Mouse (Mus musculus): Measurements from ENCODE around the gene Kif1b. TPM values are rescaled to one million over a fixed set of nuclear protein-coding genes. Genes with fewer than 3 reads are reported as not detected.

Gene Kif1b
- polyA plus RNA-seq, 1 experiment = 61.6 TPM

DNA sequence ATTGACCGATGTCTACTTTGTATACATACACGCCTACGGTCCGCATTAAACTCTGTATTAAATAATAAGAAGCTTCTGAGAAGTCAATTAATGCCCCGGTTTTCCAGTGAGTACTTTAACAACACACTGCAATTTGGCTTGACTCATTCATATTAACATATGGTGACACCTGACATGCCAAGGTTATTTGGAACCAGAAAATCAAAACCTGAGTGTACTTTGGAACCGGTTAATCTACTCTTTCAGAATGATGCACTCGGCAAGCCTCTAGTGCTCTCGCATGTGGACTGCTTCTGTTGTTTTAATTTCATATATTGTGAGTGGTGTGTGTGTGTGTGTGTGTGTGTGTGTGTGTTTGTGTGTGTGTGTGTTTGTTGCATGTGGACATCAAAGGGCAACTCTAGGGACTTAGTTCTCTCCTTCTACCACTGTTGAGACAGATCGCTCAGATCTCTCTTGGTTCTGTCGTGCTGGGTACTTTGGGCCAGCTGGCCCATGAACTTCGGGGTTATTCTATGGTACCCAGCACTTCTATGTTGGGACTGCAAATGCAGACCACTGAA is 6.9 kb upstream of the Kif1b start:
- DNase-seq (ENCODE audit: low read depth) = no peak

DNA sequence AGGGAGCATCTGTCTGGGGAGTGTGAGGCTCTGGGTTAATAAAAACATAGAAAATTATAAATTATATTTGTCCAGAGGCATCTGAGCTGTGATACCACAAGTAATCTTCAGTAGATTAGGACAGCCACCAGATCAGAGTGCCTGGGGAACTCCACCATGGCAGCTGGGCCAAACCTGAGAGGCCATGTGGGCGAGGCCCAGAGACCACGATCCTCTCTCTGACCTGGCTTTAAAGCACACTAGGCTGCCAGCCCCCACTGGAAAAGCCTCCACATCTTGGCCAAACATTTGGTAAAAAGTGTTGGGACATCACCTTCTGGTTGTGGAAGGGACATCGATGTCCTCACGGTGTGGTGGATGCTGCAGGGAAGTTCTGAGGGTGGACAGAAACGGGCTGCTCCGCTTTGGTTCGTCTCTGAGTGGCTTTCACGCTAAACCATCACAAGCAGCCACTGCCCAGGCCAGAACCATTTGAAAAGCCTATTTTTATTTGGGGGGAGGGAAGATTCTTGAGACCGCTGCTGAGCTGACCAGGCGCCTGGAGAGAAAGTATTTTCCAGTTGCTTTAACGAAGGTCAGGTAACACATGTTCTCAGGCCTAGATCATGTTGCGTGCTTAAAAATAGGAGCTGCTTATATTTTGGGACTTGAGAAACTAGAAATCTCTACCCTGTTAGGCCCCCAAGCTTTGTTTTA is 6.2 kb upstream of the Kif1b start:
- DNase-seq (ENCODE audit: low read depth) = no peak

DNA sequence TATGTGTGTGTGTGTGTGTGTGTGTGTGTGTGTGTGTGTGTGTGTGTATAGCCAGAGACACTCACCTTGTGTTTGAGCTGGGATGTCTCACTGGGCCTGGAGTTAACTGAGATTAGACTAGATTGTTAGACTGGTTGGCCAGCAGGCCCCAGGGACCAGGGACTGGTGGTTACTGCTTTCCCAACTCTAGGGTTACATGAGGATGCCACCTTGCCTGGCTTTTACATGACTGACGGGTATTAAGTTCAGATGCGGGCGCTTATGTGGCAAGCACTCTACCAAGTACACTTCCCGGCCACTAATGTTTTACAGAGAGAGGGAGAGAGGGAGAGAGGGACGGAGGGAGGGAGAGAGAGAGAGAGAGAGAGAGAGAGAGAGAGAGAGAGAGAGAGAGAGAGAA is 4.5 kb upstream of the Kif1b start:
- no peak for DNase-seq (ENCODE audit: low read depth)

DNA sequence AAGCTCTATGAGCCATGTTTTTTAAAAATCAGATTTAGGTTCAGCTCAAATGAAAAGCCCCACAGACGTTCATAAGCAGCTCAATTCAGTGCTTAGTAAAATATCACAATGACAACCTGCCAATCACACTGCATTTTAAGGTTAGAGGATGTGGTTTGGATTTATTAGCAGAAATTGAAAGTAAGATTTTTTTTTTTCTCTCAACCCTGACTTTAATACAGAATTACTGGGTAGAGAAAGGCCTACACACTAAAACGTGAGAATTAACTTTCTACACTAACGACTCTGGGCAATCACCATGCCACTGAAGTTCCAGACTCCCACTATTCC is 963 bp upstream of the Kif1b start:
- DNase-seq (ENCODE audit: low read depth) = no peak

DNA sequence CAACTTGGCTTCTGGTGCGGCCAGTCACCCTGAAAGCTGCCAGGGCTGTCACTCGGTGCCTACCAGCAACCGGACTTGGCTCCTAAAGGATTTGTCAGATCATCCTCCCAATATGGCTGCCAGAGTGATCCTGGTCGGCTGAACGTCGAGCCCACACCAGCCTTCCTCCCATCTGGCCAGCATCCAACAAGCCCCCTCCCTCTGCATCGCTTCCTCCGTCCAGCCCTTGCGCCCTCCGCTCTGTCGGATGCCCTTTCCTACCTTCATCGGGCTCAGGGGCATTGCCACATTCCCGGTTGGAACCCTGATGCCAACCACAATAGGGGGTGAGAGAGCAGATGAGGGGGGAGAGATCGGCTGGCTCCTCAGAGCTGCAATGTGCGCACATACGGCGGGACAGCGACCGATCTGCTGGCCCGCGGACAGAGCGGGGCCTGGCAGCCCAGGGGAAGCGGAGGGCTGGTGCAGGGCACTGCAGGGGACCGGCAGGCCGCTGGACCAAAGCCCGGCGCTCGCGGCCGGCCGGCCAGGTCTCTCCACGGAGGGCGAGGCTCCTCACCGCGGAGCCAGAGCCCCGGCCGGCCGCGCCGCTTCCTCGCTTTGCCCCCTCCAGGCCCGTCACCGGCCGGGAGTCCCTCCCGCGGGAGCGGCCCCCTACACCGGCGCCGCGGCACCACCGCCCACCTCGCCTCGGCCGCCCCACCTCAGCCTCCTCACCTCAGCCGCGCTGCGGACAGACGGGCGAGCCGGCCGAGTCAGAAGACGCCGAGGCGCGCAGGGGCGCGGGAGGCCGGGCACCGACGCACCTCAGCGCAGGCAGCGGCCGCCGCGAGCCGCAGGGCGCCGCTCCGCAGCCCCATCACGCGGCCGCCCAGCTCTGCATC is 539 bp downstream of the Kif1b start:
- no peak for DNase-seq (ENCODE audit: low read depth)

DNA sequence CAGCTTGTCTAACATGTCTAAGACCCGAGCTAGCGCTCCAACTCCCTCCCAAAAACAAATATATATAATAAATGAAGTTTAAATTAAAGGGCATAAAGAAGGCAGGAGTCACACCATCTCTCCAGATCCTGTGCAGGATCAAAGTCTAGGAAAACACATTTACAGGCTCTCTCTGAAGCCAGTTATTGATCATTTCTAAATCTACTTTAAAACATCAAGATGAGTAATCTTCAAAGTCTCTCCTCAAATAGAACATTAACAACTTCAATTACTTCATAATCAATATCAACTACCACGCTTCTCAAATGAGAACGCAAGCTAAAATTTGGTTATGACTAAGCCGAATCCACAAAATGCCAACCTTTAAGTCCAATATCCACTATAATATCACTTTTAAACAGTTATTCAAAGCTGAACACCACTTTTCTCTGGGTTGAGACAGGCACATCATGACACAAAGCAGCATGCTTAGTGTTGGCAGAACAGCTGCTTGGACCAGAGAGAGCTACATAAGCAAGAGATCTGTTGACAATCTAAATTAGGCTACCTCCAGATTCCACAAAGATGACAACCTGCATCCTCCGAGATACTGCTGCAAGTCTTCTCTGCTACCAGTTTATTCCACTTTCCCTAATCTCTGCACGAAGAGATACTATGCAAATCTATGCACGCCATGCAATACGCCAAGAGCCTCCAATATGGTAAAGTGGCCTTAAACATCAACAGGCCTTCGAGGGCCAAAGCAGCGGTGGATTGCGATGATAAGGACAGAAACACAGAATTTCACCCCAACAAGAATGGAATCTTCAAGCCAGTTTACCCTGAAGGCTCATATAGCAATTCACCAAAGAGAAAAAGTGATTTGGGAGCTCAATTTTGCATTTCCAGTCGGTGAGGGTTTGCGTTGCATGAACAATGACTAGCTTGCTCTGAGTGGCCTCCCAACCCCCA is 1.5 kb downstream of the Kif1b start:
- no peak for DNase-seq (ENCODE audit: low read depth)

DNA sequence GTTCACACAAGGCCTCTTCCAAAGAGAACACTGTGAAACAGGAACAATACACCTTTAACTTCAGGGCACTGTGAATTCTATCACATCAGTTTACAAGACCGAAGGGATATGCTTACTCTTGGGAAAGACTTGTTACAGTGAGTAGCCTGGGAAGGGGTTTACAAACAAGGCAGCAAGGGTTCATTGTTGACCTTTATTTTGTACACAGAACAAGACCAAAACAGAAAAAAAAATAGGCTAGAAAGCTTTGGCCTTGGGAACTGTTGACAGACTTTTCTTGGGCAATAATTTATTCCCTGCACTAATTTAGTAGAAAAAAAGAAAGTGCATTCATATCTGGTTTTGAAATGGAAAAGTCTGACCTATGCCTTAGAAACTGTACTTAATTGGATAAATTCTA is 3.0 kb downstream of the Kif1b start:
- no peak for DNase-seq (ENCODE audit: low read depth)

DNA sequence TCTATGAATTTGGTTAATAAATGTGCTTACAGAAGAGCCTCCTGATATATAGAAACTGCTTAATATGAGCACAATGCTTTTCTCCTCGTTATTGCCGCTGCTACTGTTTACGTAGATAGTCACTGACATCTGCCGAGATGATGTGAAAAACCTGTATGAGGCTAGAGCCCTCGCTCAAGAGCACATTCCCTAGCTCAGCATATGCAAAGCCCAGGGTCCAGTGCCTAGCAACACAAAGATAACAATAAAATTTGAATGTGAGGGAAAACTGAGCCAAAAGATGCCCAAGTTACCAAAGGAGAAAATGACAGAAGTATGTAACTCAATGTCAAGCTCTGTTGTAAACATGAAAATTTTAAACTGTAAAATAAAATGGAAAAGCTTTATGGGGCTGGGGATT is 4.0 kb downstream of the Kif1b start:
- DNase-seq (ENCODE audit: low read depth) = no peak

DNA sequence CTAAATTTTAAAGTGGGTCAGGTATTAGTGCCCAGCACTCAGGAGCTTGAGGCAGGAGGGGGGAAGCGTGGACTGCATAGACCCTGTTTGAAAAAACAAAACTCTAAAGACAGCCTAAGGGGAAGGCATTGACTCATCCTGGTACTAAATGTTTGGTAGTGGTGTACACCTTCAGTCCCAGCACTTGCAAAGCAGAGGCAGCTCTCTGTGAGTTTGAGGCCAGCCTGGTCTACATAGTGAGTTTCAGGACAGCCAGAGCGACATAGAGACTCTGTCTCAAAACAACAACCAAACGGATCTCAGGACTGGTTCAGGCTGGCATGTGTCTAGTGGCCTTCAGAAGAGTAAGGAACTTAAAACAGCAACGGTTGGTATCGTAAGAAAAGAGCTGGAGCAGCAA is 4.7 kb downstream of the Kif1b start:
- no peak for DNase-seq (ENCODE audit: low read depth)

DNA sequence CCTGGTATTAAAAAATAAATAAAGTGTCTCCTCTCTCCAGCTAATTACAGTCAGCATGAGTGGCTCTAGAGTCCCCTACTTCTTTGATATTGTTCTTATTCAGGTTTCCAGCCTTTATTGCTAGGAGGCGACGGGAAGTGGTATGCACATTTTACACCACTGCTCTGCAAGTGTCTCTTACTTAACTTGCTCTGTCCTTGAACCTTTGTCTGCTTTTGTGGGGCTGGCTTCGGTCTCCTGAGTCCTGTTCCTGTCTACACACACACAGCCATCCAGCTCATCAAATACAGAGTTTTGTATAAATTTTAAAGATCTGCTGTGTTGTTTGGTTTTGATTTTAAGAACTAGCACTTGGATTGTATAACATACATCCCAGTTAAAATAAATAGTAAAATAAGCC is 5.4 kb downstream of the Kif1b start:
- DNase-seq (ENCODE audit: low read depth) = no peak

DNA sequence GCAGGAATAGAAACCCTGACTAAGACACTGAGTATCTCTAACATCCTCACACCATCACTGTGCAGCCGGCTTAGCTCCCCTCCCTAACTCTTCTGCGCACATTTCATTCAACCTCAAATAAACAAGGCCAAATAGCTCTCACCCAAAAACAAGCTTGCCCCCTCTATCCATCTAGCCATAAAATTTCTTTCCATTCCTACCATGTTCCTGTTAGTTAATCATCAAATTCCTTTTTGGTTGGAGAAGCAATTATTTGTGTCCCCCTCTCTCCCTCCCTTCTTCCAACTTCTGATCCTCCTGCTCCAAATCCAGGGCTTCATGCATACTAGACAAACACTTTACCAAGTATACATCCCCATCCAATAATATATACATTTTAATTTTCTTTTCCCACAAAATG is 11.0 kb downstream of the Kif1b start:
- DNase-seq (ENCODE audit: low read depth) = no peak

DNA sequence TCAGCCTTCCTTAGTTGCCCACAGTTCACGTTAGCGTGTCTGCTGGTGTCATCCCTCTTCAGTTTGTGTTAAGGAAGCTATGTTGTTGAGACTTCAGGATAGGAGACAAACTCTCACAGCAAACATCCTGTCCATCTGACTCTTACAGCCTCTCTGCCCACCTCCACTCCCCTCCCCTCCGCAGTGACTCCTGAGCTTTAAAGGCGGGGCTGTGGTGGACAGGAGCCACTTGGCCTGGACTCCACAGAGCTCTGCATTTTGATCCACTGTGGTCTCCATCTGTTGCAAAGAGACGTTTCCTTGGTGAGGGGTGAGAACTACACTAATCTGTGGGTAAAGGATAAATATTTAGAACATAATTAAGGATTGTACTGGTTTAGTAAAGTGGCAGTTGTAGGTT is 14.5 kb downstream of the Kif1b start:
- DNase-seq (ENCODE audit: low read depth) = no peak

DNA sequence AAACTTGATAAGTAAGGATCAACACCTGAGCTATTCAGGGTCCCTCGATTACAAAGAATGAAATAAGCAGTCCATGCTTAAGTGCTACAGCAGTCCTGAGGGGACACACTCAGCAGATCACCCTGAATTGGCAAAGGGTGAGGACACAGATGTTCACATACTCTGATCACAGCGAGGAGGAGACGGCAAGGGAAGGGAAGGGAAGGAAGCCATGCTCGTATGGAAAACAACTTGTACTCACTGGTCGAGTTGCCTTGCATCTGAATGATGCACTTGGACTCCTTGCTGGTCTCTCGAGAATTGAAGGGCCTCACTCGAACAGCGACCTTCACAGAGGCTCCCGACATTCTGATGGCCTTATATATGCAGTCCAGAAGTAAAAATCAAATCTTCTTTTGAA is 16.4 kb downstream of the Kif1b start:
- DNase-seq (ENCODE audit: low read depth) = no peak

DNA sequence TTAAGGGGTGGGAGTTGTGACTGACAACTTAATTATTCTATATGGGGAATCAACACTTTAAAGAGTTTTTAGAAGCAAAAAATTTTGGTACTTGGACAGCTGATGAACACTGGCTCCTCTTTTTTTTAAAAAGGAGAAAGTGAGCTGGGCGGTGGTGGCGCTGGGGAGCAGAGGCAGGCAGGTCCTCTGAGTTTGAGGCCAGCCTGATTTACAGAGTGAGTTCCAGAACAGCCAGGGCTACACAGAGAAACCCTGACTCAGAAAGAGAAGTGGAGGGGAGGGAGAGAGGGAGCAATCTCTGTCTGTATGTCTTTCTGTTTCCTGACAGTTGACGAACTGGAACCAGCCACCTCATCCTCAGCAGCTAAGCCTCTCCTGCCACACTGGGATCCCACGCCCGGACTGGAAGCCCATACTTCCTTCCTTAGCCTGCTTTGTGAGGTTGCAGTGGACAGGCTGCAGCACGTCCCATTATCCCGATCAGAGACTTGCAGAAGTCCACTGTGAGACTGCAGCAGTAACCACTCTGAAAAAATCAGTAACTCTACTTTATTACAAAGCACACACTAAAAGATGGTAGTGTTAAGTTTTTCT is 17.2 kb downstream of the Kif1b start:
- DNase-seq (ENCODE audit: low read depth) = no peak

DNA sequence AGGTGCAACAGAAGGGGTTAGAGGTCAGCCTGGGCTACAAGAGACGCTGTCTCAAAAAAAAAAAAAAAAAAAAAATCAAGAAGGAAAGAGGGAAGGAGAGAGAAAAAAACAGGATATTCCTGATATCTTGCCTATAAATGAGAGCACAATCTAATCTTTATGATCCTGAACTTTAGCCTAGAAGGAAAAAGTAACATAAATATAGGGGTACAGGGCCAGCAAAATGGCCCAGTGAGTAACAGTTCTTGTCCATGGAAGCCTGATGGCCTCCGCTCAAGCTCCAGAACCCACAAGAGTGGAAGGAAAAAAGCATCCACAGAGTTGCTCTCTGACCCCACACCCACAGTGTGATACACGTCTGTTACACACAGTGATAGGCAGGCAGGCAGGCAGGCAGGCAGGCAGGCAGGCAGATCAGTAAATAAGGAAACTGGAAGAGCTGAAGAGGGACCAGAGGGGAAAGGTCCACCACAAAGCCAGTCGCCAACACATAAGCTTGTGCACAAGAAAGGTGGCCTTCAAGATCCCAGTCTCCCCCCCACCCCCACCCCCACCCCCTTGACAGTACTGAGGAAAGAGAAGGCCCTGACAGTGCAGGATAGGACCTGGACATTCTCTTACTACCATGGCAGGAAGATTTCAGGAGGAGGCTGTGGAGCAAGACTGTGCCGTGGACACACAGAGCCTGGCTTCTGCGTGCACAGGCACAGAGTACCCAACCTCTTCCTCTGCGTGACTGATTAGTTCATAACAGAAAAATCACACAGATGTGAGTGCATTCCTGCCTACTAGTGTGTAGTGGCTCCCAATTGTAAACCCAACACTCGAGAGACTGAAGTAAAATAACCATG is 21.0 kb downstream of the Kif1b start:
- DNase-seq (ENCODE audit: low read depth) = no peak

DNA sequence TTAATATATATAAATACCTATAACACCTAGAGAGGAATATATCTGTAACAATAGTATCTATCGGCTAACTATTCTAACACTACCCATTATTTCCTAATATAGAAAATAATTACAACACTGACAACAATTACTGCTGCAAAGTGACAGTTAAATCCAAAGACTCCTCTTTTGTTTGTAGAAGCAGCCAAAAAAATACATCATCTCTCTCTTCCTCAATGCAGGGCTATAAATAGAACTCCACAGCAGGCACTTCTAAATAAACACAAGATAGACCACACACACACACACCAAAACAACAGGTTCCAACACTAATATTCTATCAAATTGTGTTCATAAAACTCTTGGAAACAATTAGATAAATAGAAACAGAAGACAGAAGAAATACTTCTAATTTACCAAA is 21.8 kb downstream of the Kif1b start:
- DNase-seq (ENCODE audit: low read depth) = no peak

DNA sequence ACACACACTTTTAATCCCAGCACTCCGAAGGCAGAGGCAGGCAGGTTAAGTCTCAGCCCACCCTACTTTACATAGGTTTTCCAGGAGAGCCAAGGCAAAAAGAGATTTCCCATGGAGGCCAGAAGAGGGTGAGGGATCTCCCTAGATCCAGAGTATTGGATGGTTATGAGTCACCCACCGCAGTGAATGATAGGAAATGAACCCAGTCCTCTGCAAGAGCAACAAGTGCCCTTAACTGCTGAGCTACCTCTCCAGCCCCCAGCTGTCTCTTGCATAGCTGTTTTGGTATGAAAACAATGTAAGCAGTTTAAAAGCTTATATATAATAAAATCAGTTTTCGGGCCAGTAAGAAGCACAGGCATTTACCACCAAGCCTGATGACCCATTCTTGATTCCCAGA is 24.5 kb downstream of the Kif1b start:
- no peak for DNase-seq (ENCODE audit: low read depth)

DNA sequence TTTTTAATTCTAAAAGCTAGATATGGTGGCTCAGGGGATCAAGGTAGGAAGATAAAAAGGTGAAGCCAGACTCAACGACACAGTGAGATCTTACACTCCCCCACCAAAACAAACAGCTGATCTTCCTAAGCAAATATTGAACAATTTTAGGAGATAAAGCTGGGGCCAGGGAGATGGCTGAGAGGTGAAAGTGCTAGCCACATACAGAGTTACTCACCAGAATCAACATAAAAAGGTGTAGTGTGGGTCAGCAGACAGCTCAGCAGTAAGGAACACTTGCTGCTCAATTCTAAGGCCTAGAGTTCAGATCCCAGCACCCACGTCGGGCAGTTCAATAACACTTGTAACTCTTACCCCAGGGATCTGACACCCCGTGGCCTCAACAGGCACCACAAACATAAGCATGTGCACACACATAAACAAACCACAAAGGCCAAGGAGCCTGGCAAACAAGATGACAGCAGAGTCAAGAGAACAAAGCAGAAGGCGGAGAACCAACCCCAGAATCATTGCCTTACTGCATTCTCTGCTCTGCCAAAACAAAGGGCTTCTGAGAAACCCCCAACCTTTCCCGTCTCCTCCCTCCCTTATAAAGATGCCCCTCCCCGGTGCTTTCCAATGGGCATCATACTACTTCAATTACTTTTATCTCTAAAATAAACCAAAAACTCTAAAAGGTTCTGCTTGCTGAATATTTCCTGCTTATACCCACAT is 25.3 kb downstream of the Kif1b start:
- DNase-seq (ENCODE audit: low read depth) = no peak

DNA sequence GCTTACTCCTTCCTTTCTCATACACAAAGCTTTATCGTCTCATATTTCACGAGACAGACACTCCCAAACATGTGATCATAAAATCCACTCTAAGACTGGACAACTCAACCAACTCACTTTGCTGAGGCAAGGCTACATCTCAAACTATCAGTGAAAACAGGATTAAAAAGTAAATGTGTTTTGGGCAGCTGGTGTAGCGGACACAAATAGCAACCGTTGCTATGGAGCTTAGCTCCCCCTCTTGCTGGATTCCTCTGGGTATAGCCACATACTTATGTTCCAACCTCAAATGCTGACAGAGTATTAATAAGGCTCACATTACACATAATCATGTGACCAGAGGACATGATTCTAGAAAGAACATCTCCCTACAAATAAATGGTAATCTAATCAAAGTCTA is 29.9 kb downstream of the Kif1b start:
- no peak for DNase-seq (ENCODE audit: low read depth)

DNA sequence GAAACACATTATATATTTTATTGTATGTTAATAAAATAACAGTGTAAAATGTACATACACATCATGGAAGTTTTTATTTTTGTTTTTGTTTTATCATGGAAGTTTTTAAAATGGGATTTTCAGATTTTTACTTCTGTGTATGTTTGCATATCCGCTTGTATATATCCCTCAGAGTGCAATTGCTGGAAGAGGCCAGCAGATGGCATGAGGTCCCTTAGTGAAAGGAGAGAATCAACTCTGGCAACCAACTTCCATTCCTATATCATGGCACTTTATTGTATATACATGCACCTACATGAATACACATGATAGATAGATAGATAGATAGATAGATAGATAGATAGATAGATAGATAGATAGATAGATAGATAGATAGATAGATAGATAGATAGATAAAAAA is 34.4 kb downstream of the Kif1b start:
- DNase-seq (ENCODE audit: low read depth) = no peak
